Mouse (Mus musculus) spleen, postnatal 4 days (tissue): Measurements from ENCODE around the gene Pde7b.

Source experiments
- DNase-seq, 2 experiments: peaks; one replicate each; pipeline ENCODE4 v3.0.0; 2022; ENCODE audit warnings: low spot score in 2 of 2

Pde7b gene

GRCm38 (mm10) chr10:20435913-20436312, 289.0 kb downstream of the Pde7b start:
- DNase-seq = no peak

- DNase-seq = no peak
Measured at GRCm38 (mm10) chr10:20431336-20431735, 293.5 kb downstream of the Pde7b start.

GRCm38 (mm10) chr10:20421299-20421883, 303.5 kb downstream of the Pde7b start:
- no peak for DNase-seq

GRCm38 (mm10) chr10:20420296-20420695, 304.6 kb downstream of the Pde7b start:
- no peak for DNase-seq

GRCm38 (mm10) chr10:20418856-20419219, 306.0 kb downstream of the Pde7b start:
- no peak for DNase-seq

- DNase-seq = no peak
Measured at GRCm38 (mm10) chr10:20418202-20418855, 306.5 kb downstream of the Pde7b start.

GRCm38 (mm10) chr10:20409181-20409580, 315.7 kb downstream of the Pde7b start:
- no peak for DNase-seq

GRCm38 (mm10) chr10:20408336-20408735, 316.5 kb downstream of the Pde7b start:
- no peak for DNase-seq

- no peak for DNase-seq
Measured at GRCm38 (mm10) chr10:20405471-20405870, 319.4 kb downstream of the Pde7b start.

- no peak for DNase-seq
Measured at GRCm38 (mm10) chr10:20402941-20403340, 321.9 kb downstream of the Pde7b start.

GRCm38 (mm10) chr10:20400406-20400805, 324.5 kb downstream of the Pde7b start:
- no peak for DNase-seq

- no peak for DNase-seq
Measured at GRCm38 (mm10) chr10:20398641-20399390, 326.1 kb downstream of the Pde7b start.

- no peak for DNase-seq
Measured at GRCm38 (mm10) chr10:20398224-20398623, 326.7 kb downstream of the Pde7b start.

- no peak for DNase-seq
Measured at GRCm38 (mm10) chr10:20395778-20396177, 329.1 kb downstream of the Pde7b start.

- DNase-seq = no peak
Measured at GRCm38 (mm10) chr10:20394815-20395214, 330.1 kb downstream of the Pde7b start.

GRCm38 (mm10) chr10:20390568-20390967, 334.3 kb downstream of the Pde7b start:
- DNase-seq = no peak

- no peak for DNase-seq
Measured at GRCm38 (mm10) chr10:20382807-20383419, 342.0 kb downstream of the Pde7b start.

- no peak for DNase-seq
Measured at GRCm38 (mm10) chr10:20381352-20381751, 343.5 kb downstream of the Pde7b start.

GRCm38 (mm10) chr10:20380798-20381197, 344.1 kb downstream of the Pde7b start:
- no peak for DNase-seq

GRCm38 (mm10) chr10:20379071-20379735, 345.7 kb downstream of the Pde7b start:
- DNase-seq = no peak

- no peak for DNase-seq
Measured at GRCm38 (mm10) chr10:20377621-20378020, 347.3 kb downstream of the Pde7b start.

- no peak for DNase-seq
Measured at GRCm38 (mm10) chr10:20372046-20372445, 352.8 kb downstream of the Pde7b start.
